Mouse (Mus musculus) limb, embryonic 13.5 days (tissue): Measurements from ENCODE around the gene Tbc1d1. TPM values are rescaled to one million over a fixed set of nuclear protein-coding genes. Genes with fewer than 3 reads are reported as not detected.
"Not testable (repeated sequence)": the region's sequence is repeated elsewhere in the genome, so short reads cannot be mapped to it uniquely, and the experiment has no call there.

Experiments
- ATAC-seq: fragments of 200-750 bp; cut with Nextera tagmentation; 2 replicates; pipeline ENCODE4 v1.8.0; 2017; ENCODE audit warnings: low read depth, moderate number of reproducible peaks, moderate TSS enrichment; ENCODE audit not compliant: low FRiP score
- H3K27ac ChIP-seq: fragments of 300-500 bp; sonication (generic); 2 replicates; pipeline ENCODE4 v1.5.1; 2015; ENCODE audit warnings: inconsistent platforms, mild to moderate bottlenecking, moderate library complexity
- H3K27me3 ChIP-seq: fragments of 300-500 bp; sonication (generic); 2 replicates; pipeline ENCODE4 v1.6.1; 2015; ENCODE audit warnings: mild to moderate bottlenecking, inconsistent platforms
- H3K36me3 ChIP-seq: fragments of 300-500 bp; sonication (generic); 2 replicates; pipeline ENCODE4 v1.6.1; 2015; ENCODE audit warnings: inconsistent platforms, mild to moderate bottlenecking, moderate library complexity
- H3K4me1 ChIP-seq: fragments of 300-500 bp; sonication (generic); 2 replicates; pipeline ENCODE4 v1.6.1; 2015; ENCODE audit warnings: inconsistent platforms
- H3K4me2 ChIP-seq: fragments of 300-500 bp; sonication (generic); replicated peaks from 2 replicates; pipeline ENCODE4 v1.6.1; 2015; ENCODE audit warnings: inconsistent platforms, mild to moderate bottlenecking, moderate library complexity
- H3K4me3 ChIP-seq: fragments of 300-500 bp; sonication (generic); 2 replicates; pipeline ENCODE4 v1.5.1; 2015; ENCODE audit warnings: moderate library complexity, mild to moderate bottlenecking, inconsistent platforms
- H3K9ac ChIP-seq: fragments of 300-500 bp; sonication (generic); 2 replicates; pipeline ENCODE4 v1.6.1; 2015; ENCODE audit warnings: mild to moderate bottlenecking, inconsistent platforms
- H3K9me3 ChIP-seq: fragments of 300-500 bp; sonication (generic); 2 replicates; pipeline ENCODE4 v1.6.1; 2016; ENCODE audit warnings: inconsistent platforms
- WGBS: fragments of 180-500 bp; shearing (Covaris S2); methylation state at CpG from one replicate; pipeline ENCODE4 v1.1.7; 2015; 5-methylcytosine and 5-hydroxymethylcytosine counted together
- polyA plus RNA-seq: library from polyadenylated mRNA; unstranded; fragments of >200 nt; fragmentation: Nextera tagmentation; extraction: Ambion mirVana; gene quantifications from 2 replicates; pipeline ENCODE4 v1.2.1, GENCODE M21; 2015

The Tbc1d1 gene
- polyA plus RNA-seq, 1 experiment from 2014 or later: 29.1 TPM

GRCm38 (mm10) chr5:64338795-64339194 is 182.7 kb downstream of the Tbc1d1 start:
- not testable (repeated sequence) for H3K9me3 ChIP-seq, H3K4me2 ChIP-seq, H3K27me3 ChIP-seq, ATAC-seq, H3K4me3 ChIP-seq, H3K27ac ChIP-seq, H3K9ac ChIP-seq
- Histone ChIP-seq H3K36me3 (peaks cover 20% of the 10 kb centered on the region), H3K4me1 (peaks cover 45% of the 10 kb centered on the region)
- 68% methylated on average over 6 of the region's 6 CpGs for WGBS

- H3K27me3 ChIP-seq: no peaks in the 10 kb centered on the region
- no peaks in the 10 kb centered on the region for H3K9me3 ChIP-seq
- peaks cover 17% of the 10 kb centered on the region for H3K36me3 ChIP-seq
- H3K4me2 ChIP-seq: no peak overlapping the region
- 0 out of 2 replicates have a peak overlapping the region, but pooled peaks have one; percentile 33 for H3K27ac ChIP-seq
- peaks cover 53% of the 10 kb centered on the region for H3K4me1 ChIP-seq
- no peak overlapping the region for H3K9ac ChIP-seq
- H3K4me3 ChIP-seq: no peak overlapping the region
- WGBS: 57% methylated on average over 3 of the region's 3 CpGs
- ATAC-seq: peak; percentile 39; the same call in 1 of the 2 replicates
Observed at GRCm38 (mm10) chr5:64340366-64340765, 184.3 kb downstream of the Tbc1d1 start.

- no peak overlapping the region for H3K9ac ChIP-seq
- no peaks in the 10 kb centered on the region for H3K27me3 ChIP-seq
- no peak for ATAC-seq
- WGBS: 93% methylated on average over 3 of the region's 3 CpGs
- no peak overlapping the region for H3K4me2 ChIP-seq
- no peak overlapping the region for H3K27ac ChIP-seq
- no peak overlapping the region for H3K4me3 ChIP-seq
- no peaks in the 10 kb centered on the region for H3K9me3 ChIP-seq
- H3K4me1 ChIP-seq: peaks cover 50% of the 10 kb centered on the region
- H3K36me3 ChIP-seq: peaks cover 26% of the 10 kb centered on the region
Observed at GRCm38 (mm10) chr5:64341671-64342070, 185.6 kb downstream of the Tbc1d1 start.

- H3K4me3 ChIP-seq: no peak overlapping the region
- no peaks in the 10 kb centered on the region for H3K9me3 ChIP-seq
- no peaks in the 10 kb centered on the region for H3K27me3 ChIP-seq
- no peak overlapping the region for H3K9ac ChIP-seq
- H3K27ac ChIP-seq: no peak overlapping the region
- peaks cover 26% of the 10 kb centered on the region for H3K36me3 ChIP-seq
- 63% methylated on average over 10 of the region's 10 CpGs for WGBS
- peaks cover 45% of the 10 kb centered on the region for H3K4me1 ChIP-seq
- no peak for ATAC-seq
- H3K4me2 ChIP-seq: no peak overlapping the region
Observed at GRCm38 (mm10) chr5:64342138-64342537, 186.0 kb downstream of the Tbc1d1 start.

- WGBS: 52% methylated on average over 5 of the region's 5 CpGs
- no peak overlapping the region for H3K4me3 ChIP-seq
- ATAC-seq: no peak
- no peak overlapping the region for H3K9ac ChIP-seq
- H3K27me3 ChIP-seq: no peaks in the 10 kb centered on the region
- peaks cover 36% of the 10 kb centered on the region for H3K4me1 ChIP-seq
- H3K9me3 ChIP-seq: no peaks in the 10 kb centered on the region
- H3K36me3 ChIP-seq: peaks cover 31% of the 10 kb centered on the region
- no peak overlapping the region for H3K4me2 ChIP-seq
- peak overlapping the region; percentile 3; the same call in 1 of the 2 replicates for H3K27ac ChIP-seq
Observed at GRCm38 (mm10) chr5:64343972-64344700, 188.0 kb downstream of the Tbc1d1 start.

GRCm38 (mm10) chr5:64345181-64345735 is 189.2 kb downstream of the Tbc1d1 start:
- WGBS: 64% methylated on average over 16 of the region's 16 CpGs
- Histone ChIP-seq H3K27me3 (no peaks in the 10 kb centered on the region), H3K4me3 (no peak overlapping the region), H3K9ac (no peak overlapping the region), H3K4me1 (peaks cover 29% of the 10 kb centered on the region), H3K27ac (no peak overlapping the region), H3K36me3 (peaks cover 42% of the 10 kb centered on the region), H3K9me3 (no peaks in the 10 kb centered on the region), H3K4me2 (no peak overlapping the region)
- ATAC-seq: no peak

GRCm38 (mm10) chr5:64345761-64346160 is 189.7 kb downstream of the Tbc1d1 start:
- H3K36me3 ChIP-seq: peaks cover 47% of the 10 kb centered on the region
- WGBS: 84% methylated on average over 7 of the region's 7 CpGs
- no peak overlapping the region for H3K4me3 ChIP-seq
- no peak for ATAC-seq
- peaks cover 29% of the 10 kb centered on the region for H3K4me1 ChIP-seq
- no peaks in the 10 kb centered on the region for H3K9me3 ChIP-seq
- H3K27ac ChIP-seq: no peak overlapping the region
- H3K9ac ChIP-seq: no peak overlapping the region
- H3K27me3 ChIP-seq: no peaks in the 10 kb centered on the region
- H3K4me2 ChIP-seq: no peak overlapping the region

- H3K9me3 ChIP-seq: no peaks in the 10 kb centered on the region
- no peak overlapping the region for H3K9ac ChIP-seq
- WGBS: 92% methylated on average over 6 of the region's 6 CpGs
- no peak overlapping the region for H3K4me2 ChIP-seq
- ATAC-seq: no peak
- H3K27me3 ChIP-seq: no peaks in the 10 kb centered on the region
- H3K4me1 ChIP-seq: peaks cover 29% of the 10 kb centered on the region
- peaks cover 53% of the 10 kb centered on the region for H3K36me3 ChIP-seq
- no peak overlapping the region for H3K27ac ChIP-seq
- H3K4me3 ChIP-seq: no peak overlapping the region
Observed at GRCm38 (mm10) chr5:64346343-64346885, 190.3 kb downstream of the Tbc1d1 start.

GRCm38 (mm10) chr5:64348166-64348565 is 192.1 kb downstream of the Tbc1d1 start:
- Histone ChIP-seq H3K9ac (no peak overlapping the region), H3K27me3 (no peaks in the 10 kb centered on the region), H3K4me2 (no peak overlapping the region), H3K4me3 (no peak overlapping the region), H3K9me3 (no peaks in the 10 kb centered on the region), H3K36me3 (peaks cover 61% of the 10 kb centered on the region), H3K27ac (no peak overlapping the region), H3K4me1 (peaks cover 15% of the 10 kb centered on the region)
- ATAC-seq: no peak
- WGBS: 95% methylated on average over 2 of the region's 2 CpGs

- H3K36me3 ChIP-seq: peaks cover 61% of the 10 kb centered on the region
- ATAC-seq: no peak
Observed at GRCm38 (mm10) chr5:64348780-64349179, 192.7 kb downstream of the Tbc1d1 start.

GRCm38 (mm10) chr5:64351968-64352367 is 195.9 kb downstream of the Tbc1d1 start:
- Histone ChIP-seq H3K4me3 (no peak overlapping the region), H3K4me1 (no peaks in the 10 kb centered on the region), H3K4me2 (no peak overlapping the region), H3K27me3 (no peaks in the 10 kb centered on the region), H3K36me3 (peaks cover 35% of the 10 kb centered on the region), H3K27ac (no peak overlapping the region), H3K9ac (no peak overlapping the region), H3K9me3 (no peaks in the 10 kb centered on the region)
- WGBS: 78% methylated on average over 6 of the region's 6 CpGs
- no peak for ATAC-seq

More at GRCm38 (mm10) chr5:64348780-64349179, 192.7 kb downstream of the Tbc1d1 start:
- no peak overlapping the region for H3K4me2 ChIP-seq
- H3K27ac ChIP-seq: no peak overlapping the region
- no peaks in the 10 kb centered on the region for H3K27me3 ChIP-seq
- 84% methylated on average over 8 of the region's 8 CpGs for WGBS
- H3K9me3 ChIP-seq: no peaks in the 10 kb centered on the region
- H3K4me1 ChIP-seq: peaks cover 9% of the 10 kb centered on the region; the same call in 1 of the 2 replicates
- H3K9ac ChIP-seq: no peak overlapping the region
- H3K4me3 ChIP-seq: no peak overlapping the region
